Mouse (Mus musculus): ENCODE measurements around the gene Nup43.

Nup43 gene

DNA sequence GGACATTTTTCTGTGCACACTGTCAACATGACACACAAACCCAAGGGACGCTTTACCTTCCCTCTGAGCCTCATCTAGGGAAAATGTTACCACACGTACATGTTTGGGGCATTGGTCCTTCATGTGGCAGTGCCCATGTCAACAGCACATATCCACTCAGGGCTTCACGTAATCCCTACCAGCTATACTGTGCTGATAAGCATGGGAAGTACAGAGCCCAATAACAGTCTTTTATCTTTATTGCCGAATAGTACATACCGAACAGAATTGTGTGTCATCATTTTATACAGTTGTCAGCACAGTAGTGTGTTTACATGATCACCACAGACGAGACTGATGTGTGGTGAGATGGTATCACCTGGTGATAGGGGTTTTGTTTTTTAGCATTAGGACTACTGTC lies 19.6 kb downstream of the Nup43 start:
- DNase-seq (ENCODE audit: low read depth): no peak

GRCm38 (mm10) chr10:7695286-7695685 lies 28.0 kb downstream of the Nup43 start:
- no peak for DNase-seq (ENCODE audit: low read depth)

DNA sequence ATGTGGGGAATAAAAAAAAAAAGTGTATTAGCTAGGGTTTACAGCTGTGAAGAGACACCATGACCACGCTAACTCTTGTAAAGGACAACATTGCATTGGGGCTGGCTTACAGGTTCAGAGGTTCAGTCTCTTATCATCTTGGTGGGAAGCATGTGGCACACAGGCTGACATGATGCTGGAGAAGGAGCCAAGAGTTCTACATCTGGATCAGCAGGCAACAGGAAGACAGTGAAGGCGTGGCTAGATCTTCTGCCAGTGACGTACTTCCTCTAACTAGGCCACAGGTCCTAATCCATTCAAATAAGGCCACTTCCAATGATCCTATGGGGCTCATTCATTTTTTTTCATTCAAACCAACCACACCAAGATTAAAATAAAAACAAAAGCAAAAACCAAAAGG lies 32.8 kb downstream of the Nup43 start:
- no peak for DNase-seq (ENCODE audit: low read depth)

DNA sequence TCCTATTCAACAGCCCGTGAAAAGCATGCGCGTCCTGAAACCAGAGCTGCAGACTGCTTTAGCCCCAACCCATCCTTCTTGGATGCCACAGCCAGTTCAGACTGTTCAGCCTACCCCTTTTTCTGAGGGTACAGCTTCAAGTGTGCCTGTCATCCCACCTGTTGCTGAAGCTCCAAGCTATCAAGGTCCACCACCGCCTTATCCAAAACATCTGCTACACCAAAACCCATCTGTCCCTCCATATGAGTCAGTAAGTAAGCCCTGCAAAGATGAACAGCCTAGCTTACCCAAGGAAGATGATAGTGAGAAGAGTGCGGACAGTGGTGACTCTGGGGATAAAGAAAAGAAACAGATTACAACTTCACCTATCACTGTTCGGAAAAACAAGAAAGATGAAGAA lies 35.3 kb downstream of the Nup43 start:
- no peak for DNase-seq (ENCODE audit: low read depth)

- DNase-seq (ENCODE audit: low read depth): no peak
Measured at GRCm38 (mm10) chr10:7710121-7710520, 42.8 kb downstream of the Nup43 start.

DNA sequence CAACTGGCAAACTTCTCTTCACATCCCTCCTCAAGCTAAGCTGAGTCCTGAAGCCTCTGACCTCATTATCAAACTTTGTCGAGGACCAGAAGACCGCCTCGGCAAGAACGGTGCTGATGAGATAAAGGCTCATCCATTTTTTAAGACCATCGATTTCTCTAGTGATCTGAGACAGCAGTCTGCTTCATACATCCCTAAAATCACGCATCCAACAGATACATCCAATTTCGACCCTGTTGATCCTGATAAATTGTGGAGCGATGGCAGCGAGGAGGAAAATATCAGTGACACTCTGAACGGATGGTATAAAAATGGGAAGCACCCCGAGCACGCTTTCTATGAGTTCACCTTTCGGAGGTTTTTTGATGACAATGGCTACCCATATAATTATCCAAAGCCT lies 45.2 kb downstream of the Nup43 start:
- DNase-seq (ENCODE audit: low read depth): no peak

DNA sequence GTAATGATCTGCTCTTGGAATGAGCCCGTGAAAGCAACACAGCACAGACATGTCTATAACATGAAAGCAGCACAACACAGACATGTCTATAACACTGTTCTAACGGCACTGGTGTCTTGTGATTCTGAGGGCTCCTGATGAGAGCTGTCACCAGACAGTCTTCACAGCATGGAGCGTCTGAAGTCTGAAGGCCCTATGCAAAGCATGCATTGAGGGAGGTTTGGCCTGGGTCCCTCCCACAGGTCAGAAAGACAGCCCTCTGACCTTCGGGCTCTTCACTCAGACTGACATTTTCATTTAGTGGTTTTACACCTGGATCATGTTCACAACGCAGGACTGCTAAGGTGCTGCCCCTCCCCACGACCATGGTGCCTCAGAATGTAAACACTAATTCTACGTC lies 47.8 kb downstream of the Nup43 start:
- DNase-seq (ENCODE audit: low read depth): no peak

DNA sequence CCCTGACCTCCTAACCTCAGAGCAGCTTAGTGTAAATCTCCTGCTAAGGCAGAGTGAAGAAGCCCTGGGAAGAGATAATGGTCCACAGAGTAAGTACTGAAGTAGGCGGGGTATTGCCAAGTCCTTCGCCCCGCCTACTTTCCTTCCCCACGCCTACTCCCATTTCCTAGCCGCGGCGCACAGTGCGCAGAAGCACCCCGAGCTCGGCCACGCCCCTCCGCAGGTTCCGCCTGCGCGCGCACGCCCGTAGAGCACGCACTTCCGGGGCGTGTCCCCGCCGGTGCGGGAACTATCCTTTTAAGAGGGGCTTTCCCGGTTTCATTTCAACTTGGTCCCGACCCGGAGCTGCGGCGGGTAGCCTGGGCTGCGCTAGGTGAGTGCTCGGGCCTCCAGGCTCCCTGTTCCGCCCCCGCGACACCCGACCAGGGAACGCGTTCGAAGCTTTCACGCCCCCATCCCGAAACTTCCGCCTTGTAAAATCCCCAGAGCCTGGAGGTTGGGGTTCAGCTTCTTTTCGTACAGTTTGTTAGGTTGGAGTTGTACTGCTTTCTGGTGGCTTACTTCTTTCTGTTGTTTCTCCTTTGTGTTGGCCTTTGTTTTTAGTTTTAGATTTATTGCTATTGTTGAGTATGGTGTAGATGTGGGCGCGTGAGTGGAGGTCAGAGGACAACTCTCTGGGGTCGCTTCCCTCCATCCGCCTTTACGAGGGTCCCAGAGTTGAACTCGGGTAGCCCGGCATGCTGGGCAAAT lies 58.6 kb downstream of the Nup43 start, which contains the start of gene Katna1:
TSS of gene Katna1 (plus strand) at position 250 of the 750 bp plus-strand sequence.
- DNase-seq (ENCODE audit: low read depth): peak; percentile 93

DNA sequence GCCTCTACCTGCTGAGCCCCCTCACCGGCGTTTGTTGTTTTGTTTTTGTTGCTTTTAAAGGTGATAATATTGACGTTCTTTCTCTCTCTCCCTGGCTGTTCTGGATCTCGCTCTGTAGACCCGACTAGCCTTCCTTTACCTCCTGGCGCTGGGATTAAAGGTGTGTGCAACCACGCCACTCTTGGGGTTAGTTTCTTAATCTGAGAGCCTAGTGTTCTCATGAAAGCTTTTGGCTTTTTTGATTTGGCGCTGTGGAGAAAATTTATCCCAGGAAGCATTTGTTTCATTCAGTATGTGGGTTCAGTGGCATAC lies 59.2 kb downstream of the Nup43 start:
- DNase-seq (ENCODE audit: low read depth): no peak

DNA sequence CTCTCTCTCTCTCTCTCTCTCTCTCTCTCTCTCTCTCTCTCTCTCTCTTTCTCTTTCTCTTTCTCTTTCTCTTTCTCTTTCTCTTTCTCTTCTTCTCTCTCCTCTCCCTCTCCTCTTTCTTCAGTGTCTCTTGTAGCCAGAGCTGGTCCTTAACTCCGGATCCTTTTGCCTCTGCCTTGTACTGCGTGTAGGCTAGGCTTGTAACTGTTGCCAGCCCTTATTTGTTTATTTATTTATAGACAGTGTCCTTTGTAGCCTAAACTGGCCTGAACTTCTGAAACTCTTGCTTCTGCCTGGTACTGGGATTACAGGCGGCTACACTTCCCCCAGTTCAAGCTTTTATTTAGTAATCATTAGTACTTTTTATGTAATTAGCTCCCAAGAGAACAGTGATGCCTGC lies 59.7 kb downstream of the Nup43 start:
- DNase-seq (ENCODE audit: low read depth): no peak
